Mouse (Mus musculus) CD8-positive naive resting alpha-beta T cell, adult 2 months (primary cell): ENCODE measurements around the gene Spef1.

Source experiments
- DNase-seq, 2 experiments: peaks; one replicate each; pipeline ENCODE4 v3.0.0; 2022; ENCODE audit warnings: low read depth in 2 of 2, low spot score in 2 of 2

The Spef1 gene

DNA sequence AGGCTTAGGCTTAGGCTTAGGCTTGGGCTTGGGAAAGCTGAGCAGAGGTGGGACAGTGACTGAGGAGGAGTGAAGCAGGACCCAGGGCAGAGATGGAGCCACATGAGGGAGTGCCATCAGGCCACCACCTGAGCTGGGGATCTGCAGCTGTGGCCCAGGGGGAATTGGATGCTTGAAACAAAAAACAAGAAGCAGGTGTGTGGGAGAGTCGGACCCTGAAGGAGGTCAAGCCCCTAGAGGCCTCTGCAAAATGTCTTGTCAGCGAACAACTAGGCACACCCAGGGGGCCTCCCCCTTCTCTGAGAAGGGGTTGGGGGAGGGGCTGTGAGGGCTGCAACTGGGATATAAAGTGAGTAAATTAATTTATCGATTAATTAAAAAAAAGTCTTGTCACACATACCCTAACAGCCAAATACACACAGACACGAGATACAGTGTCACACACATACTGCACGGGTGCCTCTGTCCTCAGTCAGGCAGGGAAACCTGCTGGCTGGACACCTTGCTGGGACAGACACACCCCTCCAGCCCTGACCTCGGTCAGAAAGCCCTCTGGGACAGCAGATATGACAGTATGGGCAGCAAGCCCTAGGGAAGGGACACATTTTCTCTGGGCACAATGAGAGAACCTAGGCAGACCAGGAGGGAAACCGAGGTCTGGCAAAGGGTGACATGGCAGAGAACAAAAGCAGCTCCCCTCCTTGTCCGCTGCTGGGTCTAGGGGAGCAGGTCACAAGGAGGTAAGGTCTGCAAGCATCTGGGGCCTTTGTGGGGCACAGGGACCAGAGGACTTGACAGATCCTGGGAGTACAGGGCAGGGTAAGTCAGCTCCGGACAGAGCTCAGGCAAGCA lies 60.9 kb downstream of the Spef1 start:
- no peak for DNase-seq

DNA sequence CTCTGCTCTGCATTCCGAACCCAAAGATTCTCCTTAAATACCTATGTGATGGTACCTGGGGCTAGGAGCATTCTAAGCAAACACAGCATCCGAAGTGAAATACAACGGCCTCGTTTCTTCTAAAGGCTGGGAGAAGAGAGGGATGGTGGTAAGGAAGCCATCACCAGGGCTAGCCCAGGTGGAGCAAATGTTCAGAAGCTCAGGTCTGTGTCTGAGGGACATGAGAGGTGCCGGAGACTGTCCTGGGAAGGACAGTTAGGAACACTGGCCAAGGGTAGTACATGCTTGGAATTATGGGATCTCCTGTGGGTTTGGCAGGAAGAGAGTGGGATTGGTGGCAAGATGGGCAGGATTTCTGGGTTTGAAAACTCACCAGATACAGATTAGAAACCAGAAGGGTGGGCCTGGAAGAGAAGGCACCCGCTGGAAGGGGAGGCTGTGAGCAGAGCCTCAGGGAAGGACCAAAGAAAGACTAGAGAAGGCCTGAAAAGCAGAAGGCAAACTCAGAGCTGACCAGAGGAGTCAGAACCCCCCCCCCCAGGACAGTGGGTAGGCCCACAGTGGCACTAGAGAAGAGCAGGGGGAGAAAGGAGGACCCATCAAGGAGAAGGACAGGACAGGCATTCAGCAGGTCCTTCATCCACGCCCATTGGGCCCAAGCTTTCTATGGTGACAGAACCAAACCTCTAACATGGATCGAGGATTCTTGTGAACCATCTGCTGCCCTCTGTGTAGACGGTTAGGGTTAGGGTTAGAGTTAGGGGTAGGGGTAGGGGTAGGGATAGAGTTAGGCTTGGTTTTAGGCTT lies 61.7 kb downstream of the Spef1 start:
- no peak for DNase-seq

DNA sequence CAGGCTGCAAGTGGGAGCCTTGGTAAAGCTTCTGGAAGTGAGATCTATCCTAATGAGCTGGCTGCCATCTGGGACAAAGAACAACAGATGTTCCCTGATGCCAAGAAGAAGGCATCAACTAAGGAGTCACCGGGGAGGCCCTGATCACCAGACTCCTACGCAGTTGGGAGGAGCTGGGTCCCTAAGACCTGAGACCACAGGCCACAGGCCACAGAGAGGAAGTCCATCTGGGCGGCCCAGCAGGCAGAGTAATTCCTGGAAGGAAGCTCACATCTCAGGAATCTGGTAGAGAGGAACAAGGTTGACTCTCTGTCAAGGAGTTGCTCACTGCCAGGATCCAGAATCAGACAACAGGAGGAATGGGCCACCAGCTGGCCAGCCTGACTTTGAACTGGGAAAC lies 62.9 kb downstream of the Spef1 start:
- no peak for DNase-seq
